Mouse (Mus musculus): ENCODE results near the gene Gja5.
"Not testable (repeated sequence)": the region's sequence is repeated elsewhere in the genome, so short reads cannot be mapped to it uniquely, and the experiment has no call there.

Gene Gja5

GRCm38 (mm10) chr3:97100784-97101641, 196.5 kb downstream of the Gja5 start:
- DNase-seq (ENCODE audit: low spot score in 2 of 2), result no peak

- DNase-seq (ENCODE audit: low spot score in 2 of 2), result not testable (repeated sequence)
Measured at GRCm38 (mm10) chr3:97103946-97104345, 199.5 kb downstream of the Gja5 start.

- DNase-seq (ENCODE audit: low spot score in 2 of 2), result no peak
Measured at GRCm38 (mm10) chr3:97104696-97105430, 200.4 kb downstream of the Gja5 start.

DNA sequence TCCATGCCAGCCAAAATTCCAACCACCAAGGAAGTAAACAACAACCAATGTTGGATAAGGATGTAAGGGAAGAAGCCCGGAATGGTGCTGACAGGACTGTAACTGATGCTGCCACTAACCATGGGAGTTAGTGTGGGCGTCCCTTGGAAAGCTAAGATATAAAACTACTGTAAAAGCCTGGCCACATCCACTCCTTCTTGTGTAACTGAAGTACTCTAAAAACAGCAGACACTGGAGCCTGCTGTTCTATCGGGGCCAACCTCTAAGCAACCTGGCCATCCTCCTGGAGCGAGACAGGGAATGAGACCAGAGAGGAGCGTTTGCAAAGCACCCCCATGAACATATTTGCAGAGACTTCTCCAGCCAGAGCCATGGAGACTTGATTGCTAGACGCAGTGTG, 213.0 kb downstream of the Gja5 start:
- no peak for DNase-seq (ENCODE audit: low spot score in 2 of 2)

DNA sequence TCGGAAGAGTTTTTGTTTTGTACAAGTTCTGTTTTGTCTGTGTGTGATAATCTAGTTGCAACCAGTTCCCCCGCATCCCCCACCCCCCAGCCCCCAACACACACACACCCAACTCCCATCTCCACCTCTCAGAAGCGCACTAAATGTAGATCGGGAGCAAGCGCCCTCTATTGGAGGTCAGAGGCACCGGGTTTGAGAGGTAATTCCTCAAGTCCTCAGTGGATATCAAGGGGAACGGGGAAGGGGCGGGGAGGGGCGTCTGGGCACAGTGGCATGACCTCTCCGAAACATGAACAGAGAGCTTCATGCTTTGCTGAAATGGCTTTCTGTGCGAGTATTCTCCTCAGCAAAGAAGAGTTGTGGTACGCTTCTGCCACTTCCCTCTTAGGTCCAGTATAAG, 213.8 kb downstream of the Gja5 start:
- no peak for DNase-seq (ENCODE audit: low spot score in 2 of 2)

DNA sequence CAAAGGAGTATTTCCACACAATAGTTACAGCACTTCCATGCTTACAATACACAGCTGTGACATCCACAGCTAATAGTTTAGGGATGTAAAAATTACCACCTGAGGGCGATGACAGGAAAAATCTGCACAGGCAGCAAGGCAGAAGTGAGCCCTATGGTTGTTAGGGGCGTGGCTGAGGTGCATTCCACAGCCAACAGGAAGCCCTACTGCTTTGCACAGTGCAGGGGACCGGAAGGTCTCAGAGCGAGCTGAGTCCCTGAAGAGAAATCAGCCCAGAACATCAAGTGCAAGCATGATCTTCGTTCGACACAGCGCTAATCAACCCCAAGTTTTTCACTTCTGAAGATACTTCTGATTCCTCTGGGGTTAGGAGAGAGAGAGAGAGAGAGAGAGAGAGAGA, 219.7 kb downstream of the Gja5 start:
- no peak for DNase-seq (ENCODE audit: low spot score in 2 of 2)
